8 mouse cellular contexts compared by ENCODE assay signal in the genomic region with DNA sequence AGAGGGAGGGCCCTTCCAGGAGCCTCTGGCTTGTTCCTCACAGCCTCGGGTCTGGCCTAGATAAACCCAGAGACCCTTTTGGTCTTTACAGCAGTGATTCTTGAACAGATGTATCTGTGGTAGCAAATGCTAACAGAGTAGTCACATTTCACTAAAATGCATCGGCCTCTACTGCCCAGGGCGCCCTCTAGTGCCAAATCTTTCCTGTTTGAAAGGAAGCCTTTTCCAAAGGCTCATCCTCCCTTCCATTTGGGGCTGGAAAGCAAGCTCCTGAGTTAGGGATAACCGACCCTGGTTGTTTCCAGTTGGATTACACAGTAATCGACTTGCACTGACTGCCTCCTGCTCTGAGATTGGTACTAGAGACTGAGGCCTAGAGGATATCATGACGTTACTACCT. TPM values are rescaled to one million over a fixed set of nuclear protein-coding genes. Genes with fewer than 3 reads are reported as not detected.
DNase-seq lines count a peak whose midpoint lies in the region; ATAC-seq and TF ChIP-seq lines count a peak whose summit lies in the region.

No protein-coding gene starts in this region.

- ATAC-seq in CD4-positive, CD25-positive, alpha-beta regulatory T cell, adult 4 months: no peak
- no peak for ATAC-seq in liver, embryonic 11.5 days (replicated peaks; ENCODE audit: low FRiP score)
- no peak for ATAC-seq in lung, postnatal 0 days

- no peaks in the 10 kb centered on the region for H3K9me3 ChIP-seq in liver, embryonic 11.5 days (ENCODE audit: control insufficient read depth, low read length)
- H3K9me3 ChIP-seq in lung, postnatal 0 days (ENCODE audit: low read length): no peaks in the 10 kb centered on the region

- TF ChIP-seq POLR2A in liver, adult 2 months (IDR thresholded peaks at IDR 0.05; ENCODE audit: extremely low read depth, insufficient read depth, low read length): no peak

- no peaks in the 10 kb centered on the region for H3K36me3 ChIP-seq in liver, adult 2 months (ENCODE audit: control insufficient read depth, insufficient read depth, low read length)
- H3K36me3 ChIP-seq in liver, embryonic 11.5 days (ENCODE audit: control insufficient read depth, insufficient read depth, low read length): no peaks in the 10 kb centered on the region
- H3K36me3 ChIP-seq in lung, postnatal 0 days (ENCODE audit: insufficient read depth, low read length): no peaks in the 10 kb centered on the region

- peak; percentile 29 for DNase-seq in CD4-positive, CD25-positive, alpha-beta regulatory T cell, adult 2 months (ENCODE audit: low read depth, low spot score)
- peak; percentile 16 for DNase-seq in liver, adult 2 months (ENCODE audit: extremely low read depth, low read depth, low spot score)
- no peak for DNase-seq in liver, embryonic 11.5 days (ENCODE audit: low spot score)
- DNase-seq in cerebellum, adult 9-11 months: peak; percentile 77
- peak; percentile 39 to 76 for DNase-seq in kidney, postnatal 36 days
- no peak for DNase-seq in lung, postnatal 0 days (ENCODE audit: low spot score)
- DNase-seq in urinary bladder, adult 18-20 months (ENCODE audit: low spot score in 2 of 2): no peak

- no peak overlapping the region for H3K9ac ChIP-seq in liver, adult 2 months (ENCODE audit: low read depth, low read length)
- no peak overlapping the region for H3K9ac ChIP-seq in liver, embryonic 11.5 days (ENCODE audit: low read depth, low read length)
- no peak overlapping the region for H3K9ac ChIP-seq in lung, postnatal 0 days (replicated peaks; ENCODE audit: low read depth)

- H3K27ac ChIP-seq in liver, adult 2 months (replicated peaks; ENCODE audit: insufficient read depth, low read depth, low read length): no peak overlapping the region
- no peak overlapping the region for H3K27ac ChIP-seq in liver, embryonic 11.5 days (ENCODE audit: low read depth, low read length)
- H3K27ac ChIP-seq in lung, postnatal 0 days (ENCODE audit: low read length): no peak overlapping the region

- peak; percentile 37; the same call in 1 of the 2 replicates for TF ChIP-seq CTCF in liver, adult 2 months (IDR thresholded peaks at IDR 0.05; ENCODE audit: low read depth, low read length)
- peak; percentile 61 for TF ChIP-seq CTCF in lung, postnatal 0 days (IDR thresholded peaks at IDR 0.05)

- H3K4me1 ChIP-seq in liver, adult 2 months (ENCODE audit: control insufficient read depth, insufficient read depth, low read length): no peaks in the 10 kb centered on the region
- peaks cover 8% of the 10 kb centered on the region for H3K4me1 ChIP-seq in liver, embryonic 11.5 days (replicated peaks; ENCODE audit: control insufficient read depth, insufficient read depth, low read length)
- no peaks in the 10 kb centered on the region for H3K4me1 ChIP-seq in lung, postnatal 0 days (ENCODE audit: insufficient read depth, low read depth, low read length)

- H3K79me2 ChIP-seq in liver, adult 2 months (ENCODE audit: control insufficient read depth, insufficient read depth, low read length): no peaks in the 10 kb centered on the region

- H3K4me3 ChIP-seq in liver, adult 2 months (ENCODE audit: insufficient read depth, low read depth, low read length): no peak overlapping the region
- H3K4me3 ChIP-seq in liver, embryonic 11.5 days (ENCODE audit: low read depth, low read length): no peak overlapping the region
- no peak overlapping the region for H3K4me3 ChIP-seq in lung, postnatal 0 days (ENCODE audit: low read depth, low read length)

- no peak overlapping the region for H3K4me2 ChIP-seq in liver, embryonic 11.5 days
- no peak overlapping the region for H3K4me2 ChIP-seq in lung, postnatal 0 days (replicated peaks; ENCODE audit: low read depth, low read length)

- WGBS in liver, adult 2 months: 7% methylated on average over 6 of the region's 6 CpGs
- WGBS in liver, embryonic 11.5 days: 6% methylated on average over 6 of the region's 6 CpGs
- 3% methylated on average over 6 of the region's 6 CpGs for WGBS in lung, postnatal 0 days

- TF ChIP-seq EP300 in lung, postnatal 0 days (IDR thresholded peaks at IDR 0.05): no peak

- H3K27me3 ChIP-seq in liver, adult 2 months (ENCODE audit: control insufficient read depth, insufficient read depth, low read length): peaks cover 30% of the 10 kb centered on the region
- H3K27me3 ChIP-seq in liver, embryonic 11.5 days (replicated peaks; ENCODE audit: control insufficient read depth, insufficient read depth, low read length): peaks cover 72% of the 10 kb centered on the region
- peaks cover 41% of the 10 kb centered on the region for H3K27me3 ChIP-seq in lung, postnatal 0 days (replicated peaks; ENCODE audit: insufficient read depth, low read length)

RNA-seq across cellular contexts. Expression of gene Egr4, which starts 2.9 kb away (rescaled TPM):
- polyA plus RNA-seq in CD4-positive, CD25-positive, alpha-beta regulatory T cell, adult 4 months (2017; shearing (Covaris generic)): not detected
- not detected in 2 replicates for total RNA-seq in liver, adult 2 months (2014; rRNA removed)
- polyA plus RNA-seq in liver, adult 2 months (2012; rRNA removed): not detected in 2 replicates
- polyA plus RNA-seq in liver, embryonic 11.5 days (2014; fragmentation: Nextera tagmentation; extraction: Ambion mirVana): not detected in 2 replicates
- polyA plus RNA-seq in lung, postnatal 0 days (2015; fragmentation: Nextera tagmentation; extraction: Ambion mirVana): not detected in 2 replicates

RNA-seq across cellular contexts. Expression of gene Fbxo41, which starts 7.7 kb away (rescaled TPM):
- under 1 TPM; 0.08 to 0.15 TPM for polyA plus RNA-seq in CD4-positive, CD25-positive, alpha-beta regulatory T cell, adult 4 months (2017; shearing (Covaris generic))
- total RNA-seq in liver, adult 2 months (2014; rRNA removed): not detected in 2 replicates
- polyA plus RNA-seq in liver, adult 2 months (2012; rRNA removed): not detected in 2 replicates
- polyA plus RNA-seq in liver, embryonic 11.5 days (2014; fragmentation: Nextera tagmentation; extraction: Ambion mirVana): 0.04 and 0.08 TPM in 2 replicates
- polyA plus RNA-seq in lung, postnatal 0 days (2015; fragmentation: Nextera tagmentation; extraction: Ambion mirVana): 0.02 TPM in 1 of 2 replicates, not detected in the other

RNA-seq across cellular contexts. Expression of gene Pradc1, which starts 58.7 kb away (rescaled TPM):
- polyA plus RNA-seq in CD4-positive, CD25-positive, alpha-beta regulatory T cell, adult 4 months (2017; shearing (Covaris generic)): 10 to 100 TPM; 16.2 to 17.7 TPM
- 6.3 and 8.7 TPM in 2 replicates for total RNA-seq in liver, adult 2 months (2014; rRNA removed)
- 19.7 and 20.3 TPM in 2 replicates for polyA plus RNA-seq in liver, adult 2 months (2012; rRNA removed)
- polyA plus RNA-seq in liver, embryonic 11.5 days (2014; fragmentation: Nextera tagmentation; extraction: Ambion mirVana): 35.7 and 37.7 TPM in 2 replicates
- 47.7 and 54.0 TPM in 2 replicates for polyA plus RNA-seq in lung, postnatal 0 days (2015; fragmentation: Nextera tagmentation; extraction: Ambion mirVana)

RNA-seq across cellular contexts. Expression of gene Cct7, which starts 59.2 kb away (rescaled TPM):
- 100 to 1,000 TPM; 315 to 339 TPM for polyA plus RNA-seq in CD4-positive, CD25-positive, alpha-beta regulatory T cell, adult 4 months (2017; shearing (Covaris generic))
- total RNA-seq in liver, adult 2 months (2014; rRNA removed): 111 and 115 TPM in 2 replicates
- 69.2 and 76.2 TPM in 2 replicates for polyA plus RNA-seq in liver, adult 2 months (2012; rRNA removed)
- polyA plus RNA-seq in liver, embryonic 11.5 days (2014; fragmentation: Nextera tagmentation; extraction: Ambion mirVana): 695 and 755 TPM in 2 replicates
- 200 and 210 TPM in 2 replicates for polyA plus RNA-seq in lung, postnatal 0 days (2015; fragmentation: Nextera tagmentation; extraction: Ambion mirVana)

Comparison
In these comparisons a context has a peak if more than half of its experiments do, and no peak if none do; other contexts are left out.
1. DNase-seq: peak in CD4-positive, CD25-positive, alpha-beta regulatory T cell, adult 2 months (single experiment), liver, adult 2 months (single experiment), cerebellum, adult 9-11 months (single experiment) and kidney, postnatal 36 days (2 of 2); none in liver, embryonic 11.5 days (single experiment), lung, postnatal 0 days (single experiment) and urinary bladder, adult 18-20 months (0 of 2).